Mouse (Mus musculus): ENCODE data around the gene Tmem108.

GRCm38 (mm10) chr9:103664151-103664550, 97.5 kb downstream of the Tmem108 start:
- TF ChIP-seq CTCF (IDR thresholded peaks at IDR 0.05; ENCODE audit: low read depth, low read length), result no peak
- TF ChIP-seq POLR2A (IDR thresholded peaks at IDR 0.05; ENCODE audit: borderline replicate concordance, low read depth, low read length), result no peak

Measured in bone marrow macrophage, adult 2 months (primary cell).